Mouse (Mus musculus): ENCODE results near the gene Vps8. TPM values are rescaled to one million over a fixed set of nuclear protein-coding genes. Genes with fewer than 3 reads are reported as not detected.

Vps8 gene
- polyA plus RNA-seq, 1 experiment from 2014 or later: 25.6 TPM

DNA sequence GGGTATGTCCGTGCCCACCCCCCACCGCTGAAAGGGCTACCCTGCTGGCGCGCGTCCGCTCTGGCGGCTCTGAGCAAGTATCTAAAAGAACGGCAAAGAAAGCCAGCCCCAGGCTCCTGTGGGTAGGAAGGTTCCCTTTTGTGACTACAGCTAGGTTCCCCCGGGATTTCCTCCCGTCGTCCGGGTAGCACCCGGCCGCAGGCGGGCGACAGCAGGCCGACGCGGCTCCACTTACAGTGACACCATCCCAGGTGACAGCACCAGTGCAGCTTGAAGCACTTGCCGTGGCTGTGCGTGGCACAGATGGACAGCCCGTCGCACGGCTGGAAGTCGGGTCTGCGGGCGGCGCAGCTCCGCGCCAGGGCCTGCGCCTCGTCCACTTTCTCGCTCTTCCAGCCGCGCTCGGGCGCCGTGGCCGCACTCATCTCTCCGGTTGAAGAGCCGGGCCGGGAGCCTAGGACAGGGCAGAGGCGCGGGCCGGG is 271.1 kb downstream of the Vps8 start:
- under 1% methylated on average over 45 of the region's 45 CpGs for WGBS
- peaks cover 47% of the 10 kb centered on the region for H3K4me1 ChIP-seq

More for the DNA sequence above, 271.1 kb downstream of the Vps8 start:
- peak overlapping the region; percentile 92 for H3K9ac ChIP-seq
- peak overlapping the region; percentile 86 for H3K4me3 ChIP-seq
- peak; percentile 79 for ATAC-seq
- peak overlapping the region; percentile 89 for H3K4me2 ChIP-seq
- H3K36me3 ChIP-seq (ENCODE audit: poor library complexity, severe bottlenecking): no peaks in the 10 kb centered on the region
- H3K27me3 ChIP-seq: no peaks in the 10 kb centered on the region
- H3K27ac ChIP-seq: peak overlapping the region; percentile 91
- H3K9me3 ChIP-seq (replicated peaks): no peaks in the 10 kb centered on the region

Other genes starting within 250 kb of the Vps8 start
- gene Ephb3, start 218.4 kb upstream of the Vps8 start, polyA plus RNA-seq (2015; fragmentation: Nextera tagmentation; extraction: Ambion mirVana): 7.1 and 8.1 TPM in 2 replicates

Measured in forebrain, embryonic 13.5 days (tissue).